Mouse (Mus musculus) heart, embryonic 14.5 days (tissue): Measurements from ENCODE around the gene Gas7. TPM values are rescaled to one million over a fixed set of nuclear protein-coding genes. Genes with fewer than 3 reads are reported as not detected.

ENCODE experiments used
- ATAC-seq: fragments of 200-750 bp; cut with Nextera tagmentation; 2 replicates; pipeline ENCODE4 v1.8.0; 2017; ENCODE audit warnings: low read depth, moderate TSS enrichment; ENCODE audit not compliant: insufficient number of reproducible peaks, insufficient read depth, low FRiP score
- H3K27ac ChIP-seq, 2 experiments: fragments of 200-500 bp in 1 of 2; fragments of 300-500 bp in 1 of 2; sonication (generic) in 1 of 2; replicated peaks in 1 of 2; 2 replicates each; pipeline ENCODE4 v1.5.1; 2012 to 2014; ENCODE audit warnings: low read depth in 2 of 2, low read length in 2 of 2, control low read depth in 1 of 2, mild to moderate bottlenecking in 1 of 2, mixed read lengths in 1 of 2; ENCODE audit not compliant: control insufficient read depth in 1 of 2, insufficient read depth in 1 of 2
- H3K27me3 ChIP-seq: fragments of 300-500 bp; sonication (generic); 2 replicates; pipeline ENCODE4 v1.6.1; 2014; ENCODE audit warnings: mild to moderate bottlenecking, low read length, control low read depth; ENCODE audit not compliant: control insufficient read depth, insufficient read depth
- H3K36me3 ChIP-seq: fragments of 300-500 bp; sonication (generic); 2 replicates; pipeline ENCODE4 v1.6.1; 2014; ENCODE audit warnings: mild to moderate bottlenecking, control low read depth, low read length, mixed read lengths; ENCODE audit not compliant: control insufficient read depth, insufficient read depth
- H3K4me1 ChIP-seq, 2 experiments: fragments of 200-500 bp in 1 of 2; fragments of 300-500 bp in 1 of 2; sonication (generic) in 1 of 2; 2 replicates each; pipeline ENCODE4 v1.6.1; 2012 to 2014; ENCODE audit warnings: low read length in 2 of 2, control low read depth in 1 of 2, mixed read lengths in 1 of 2; ENCODE audit not compliant: control insufficient read depth in 2 of 2, insufficient read depth in 2 of 2
- H3K4me2 ChIP-seq: fragments of 300-500 bp; sonication (generic); 2 replicates; pipeline ENCODE4 v1.6.1; 2014; ENCODE audit warnings: mild to moderate bottlenecking, low read length
- H3K4me3 ChIP-seq, 2 experiments: fragments of 200-500 bp in 1 of 2; fragments of 300-500 bp in 1 of 2; sonication (generic) in 1 of 2; 2 replicates each; pipeline ENCODE4 v1.5.1; 2012 to 2014; ENCODE audit warnings: low read length in 2 of 2, mild to moderate bottlenecking in 2 of 2, control low read depth in 1 of 2, low read depth in 1 of 2, moderate library complexity in 1 of 2; ENCODE audit not compliant: control insufficient read depth in 1 of 2, insufficient read depth in 1 of 2
- H3K9ac ChIP-seq: fragments of 300-500 bp; sonication (generic); 2 replicates; pipeline ENCODE4 v1.6.1; 2014; ENCODE audit warnings: mild to moderate bottlenecking, low read length
- H3K9me3 ChIP-seq: fragments of 300-500 bp; sonication (generic); 2 replicates; pipeline ENCODE4 v1.6.1; 2016; ENCODE audit warnings: low read length, control low read depth; ENCODE audit not compliant: control insufficient read depth
- WGBS: fragments of 180-500 bp; shearing (Covaris S2); extraction: QIAGEN DNeasy Blood & Tissue Kit; methylation state at CpG from one replicate; pipeline ENCODE4 v1.1.7; 2014; 5-methylcytosine and 5-hydroxymethylcytosine counted together
- polyA plus RNA-seq: library from polyadenylated mRNA; unstranded; fragments of >200 nt; fragmentation: Nextera tagmentation; extraction: Ambion mirVana; gene quantifications from 2 replicates; pipeline ENCODE4 v1.2.1, GENCODE M21; 2014

The Gas7 gene
- polyA plus RNA-seq, 1 experiment from 2014 or later: 7.5 TPM

DNA sequence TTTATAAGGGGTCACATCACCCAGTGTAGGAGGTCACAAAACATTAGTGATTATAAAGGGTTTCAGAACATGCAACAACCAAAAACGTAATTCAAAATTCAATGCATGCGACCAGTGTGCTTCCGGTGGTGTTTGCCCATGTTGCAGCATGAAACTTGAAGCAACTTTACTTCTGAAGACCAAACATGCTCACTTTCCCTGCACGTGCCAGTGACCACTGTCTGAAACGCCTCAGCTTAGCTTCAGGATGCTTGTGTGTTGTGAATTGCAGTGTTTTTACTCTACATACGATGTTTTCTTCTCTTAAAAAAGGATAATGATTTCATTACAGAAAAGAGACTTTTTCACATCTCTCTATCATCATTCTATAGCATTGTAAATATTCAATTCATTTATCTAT lies 283.1 kb downstream of the Gas7 start:
- H3K4me1 ChIP-seq: no peaks in the 10 kb centered on the region
- 81% methylated on average over 6 of the region's 6 CpGs for WGBS
- H3K27ac ChIP-seq: no peak overlapping the region
- H3K27me3 ChIP-seq: no peaks in the 10 kb centered on the region
- no peaks in the 10 kb centered on the region for H3K36me3 ChIP-seq
- no peak overlapping the region for H3K4me2 ChIP-seq
- no peaks in the 10 kb centered on the region for H3K9me3 ChIP-seq
- H3K4me3 ChIP-seq: no peak overlapping the region
- no peak overlapping the region for H3K9ac ChIP-seq
- no peak for ATAC-seq

Other genes with a start within 250 kb of the Gas7 start
- gene Myh4, start 217.4 kb upstream of the Gas7 start, polyA plus RNA-seq: not detected in 2 replicates
- gene Myh8, start 178.3 kb upstream of the Gas7 start, polyA plus RNA-seq: 1.0 and 1.1 TPM in 2 replicates
- gene Myh13, start 133.8 kb upstream of the Gas7 start, polyA plus RNA-seq: not detected in 2 replicates
- not detected in 2 replicates for gene Rcvrn, start 239.9 kb downstream of the Gas7 start, polyA plus RNA-seq